Mouse (Mus musculus) CH12.LX (cell line): ENCODE results near the gene Zfp239. TPM values are rescaled to one million over a fixed set of nuclear protein-coding genes. Genes with fewer than 3 reads are reported as not detected.

Experiments
- DNase-seq: peaks from one replicate; pipeline ENCODE4 v3.0.0-alpha.2; 2013; ENCODE audit errors: extremely low read depth
- H3K27ac ChIP-seq: 2 replicates; pipeline ENCODE4 v1.5.1; 2012; ENCODE audit warnings: low read depth, mild to moderate bottlenecking, control low read depth, moderate library complexity; ENCODE audit not compliant: insufficient read depth
- H3K27me3 ChIP-seq: replicated peaks from 2 replicates; pipeline ENCODE3; 2012; ENCODE audit warnings: inconsistent platforms
- H3K36me3 ChIP-seq, 2 experiments: replicated peaks in 1 of 2; 2 replicates each; pipeline versions ENCODE3 to v1.6.1; 2012; ENCODE audit warnings: inconsistent platforms in 1 of 2, low read length in 1 of 2, mild to moderate bottlenecking in 1 of 2, mixed read lengths in 1 of 2, moderate library complexity in 1 of 2; ENCODE audit not compliant: control insufficient read depth in 1 of 2, insufficient read depth in 1 of 2
- H3K4me1 ChIP-seq, 2 experiments: 2 replicates each; pipeline ENCODE4 v1.6.1; 2012; ENCODE audit warnings: inconsistent platforms in 1 of 2, moderate library complexity in 1 of 2; ENCODE audit not compliant: insufficient read depth in 2 of 2, control insufficient read depth in 1 of 2
- H3K4me2 ChIP-seq: 2 replicates; pipeline ENCODE4 v1.6.1; 2012; ENCODE audit warnings: low read depth, mild to moderate bottlenecking, control low read depth; ENCODE audit not compliant: poor library complexity, insufficient read depth, severe bottlenecking
- H3K4me3 ChIP-seq, 3 experiments: fragments of 150-350 bp in 1 of 3; sonication (generic) in 1 of 3; replicated peaks in 1 of 3; 2 replicates each; pipeline versions ENCODE3 to v1.5.1; 2011 to 2012; ENCODE audit warnings: low read depth in 2 of 3, low read length in 2 of 3, mild to moderate bottlenecking in 2 of 3, moderate library complexity in 2 of 3, control low read depth in 1 of 3, improper control_type of control experiment in 1 of 3, inconsistent platforms in 1 of 3, mixed read lengths in 1 of 3; ENCODE audit not compliant: poor library complexity in 1 of 3
- H3K79me2 ChIP-seq: replicated peaks from 2 replicates; pipeline ENCODE4 v1.6.1; 2012; ENCODE audit warnings: mild to moderate bottlenecking, moderate library complexity; ENCODE audit not compliant: control insufficient read depth, poor library complexity, insufficient read depth, severe bottlenecking; ENCODE audit errors: extremely low read depth
- H3K9ac ChIP-seq: 2 replicates; pipeline ENCODE4 v1.6.1; 2012; ENCODE audit warnings: low read depth, mild to moderate bottlenecking, control low read depth, moderate library complexity; ENCODE audit not compliant: insufficient read depth
- H3K9me3 ChIP-seq: replicated peaks from 2 replicates; pipeline ENCODE3; 2012; ENCODE audit warnings: low read length, inconsistent platforms, mixed read lengths
- CHD2 ChIP-seq: IDR thresholded peaks from 2 replicates; pipeline ENCODE4 v1.6.1; 2011; ENCODE audit warnings: low read length, improper control_type of control experiment
- EP300 ChIP-seq: IDR thresholded peaks from 2 replicates; pipeline ENCODE4 v1.6.1; 2011; ENCODE audit warnings: low read length, improper control_type of control experiment
- IRF4 ChIP-seq: IDR thresholded peaks from 2 replicates; pipeline ENCODE4 v1.6.1; 2014; ENCODE audit warnings: low read depth, mild to moderate bottlenecking, inconsistent platforms, low read length, improper control_type of control experiment
- JUND ChIP-seq: conservative IDR thresholded peaks from 2 replicates; pipeline ENCODE4 v1.6.1; 2011; ENCODE audit warnings: low read depth, low read length, improper control_type of control experiment
- MAX ChIP-seq: IDR thresholded peaks from 2 replicates; pipeline ENCODE4 v1.6.1; 2011; ENCODE audit warnings: low read length, improper control_type of control experiment
- MXI1 ChIP-seq: IDR thresholded peaks from 2 replicates; pipeline ENCODE4 v1.6.1; 2011; ENCODE audit warnings: mild to moderate bottlenecking, low read depth, low read length, improper control_type of control experiment
- POLR2A ChIP-seq: IDR thresholded peaks from 2 replicates; pipeline ENCODE4 v1.6.1; 2011; ENCODE audit warnings: low read depth, mild to moderate bottlenecking, improper control_type of control experiment, low read length
- RCOR1 ChIP-seq: conservative IDR thresholded peaks from 2 replicates; pipeline ENCODE4 v1.6.1; 2012; ENCODE audit warnings: low read depth, mild to moderate bottlenecking, inconsistent platforms, low read length, improper control_type of control experiment
- TCF12 ChIP-seq: IDR thresholded peaks from 2 replicates; pipeline ENCODE4 v1.6.1; 2014; ENCODE audit warnings: low read depth, mild to moderate bottlenecking, inconsistent platforms, low read length, improper control_type of control experiment
- USF1 ChIP-seq: IDR thresholded peaks from 2 replicates; pipeline ENCODE4 v1.6.1; 2014; ENCODE audit warnings: low read depth, mild to moderate bottlenecking, inconsistent platforms, low read length, improper control_type of control experiment
- USF2 ChIP-seq: conservative IDR thresholded peaks from 2 replicates; pipeline ENCODE4 v1.6.1; 2011; ENCODE audit warnings: low read depth, low read length, improper control_type of control experiment
- ZKSCAN1 ChIP-seq: IDR thresholded peaks from 2 replicates; pipeline ENCODE4 v1.6.1; 2012; ENCODE audit warnings: low read depth, inconsistent platforms, low read length, improper control_type of control experiment, borderline replicate concordance
- ZNF384 ChIP-seq: IDR thresholded peaks from 2 replicates; pipeline ENCODE4 v1.6.1; 2012; ENCODE audit warnings: low read depth, low read length, improper control_type of control experiment, inconsistent platforms
- dilution Hi-C: fragments of 300-500 bp; cut with MboI; formaldehyde crosslinking; loops from 2 replicates; pipeline ENCODE4 v1.14.3; 2020; ENCODE audit warnings: low sequenced_read_pairs; ENCODE audit not compliant: extremely low pct_unique_long_range_greater_than_20kb, extremely low pct_ligation_motif_present
- in situ Hi-C: fragments of 300-500 bp; cut with MboI; formaldehyde crosslinking; loops from 3 replicates; pipeline ENCODE4 v1.14.3; 2019; ENCODE audit warnings: low sequenced_read_pairs, low pct_ligation_motif_present, low pct_unique_long_range_greater_than_20kb, mixed read lengths
- polyA plus RNA-seq: library from polyadenylated mRNA; unstranded; fragments of >175 nt; gene quantifications from 2 replicates; pipeline ENCODE4 v1.2.1, GENCODE M21; 2012; ENCODE audit warnings: low read depth; ENCODE audit not compliant: insufficient read length
- total RNA-seq, 2 experiments: library from RNA; depleted of rRNA; stranded (reverse); fragments of 300-350 nt in 1 of 2; fragments of >200 nt in 1 of 2; gene quantifications; 2 replicates each; pipeline ENCODE4 v1.2.3; 2012 to 2014

Gene Zfp239
- total and polyA plus RNA-seq, 3 experiments, result 13.1 to 19.6 (median 16.6) TPM

GRCm38 (mm10) chr6:117890257-117890656 is 28.4 kb downstream of the Zfp239 start:
- dilution Hi-C loops, result no loop called here
- DNase-seq, result peak; percentile 65
- Histone ChIP-seq H3K27me3 (no peaks in the 10 kb centered on the region), H3K27ac (no peak overlapping the region), H3K9ac (no peak overlapping the region), H3K4me3 (no peak overlapping the region), H3K9me3 (no peaks in the 10 kb centered on the region), H3K4me1 (peaks cover 0 to 30% of the 10 kb centered on the region in 2 experiments; a peak in 3 of 4 replicates), H3K4me2 (no peak overlapping the region), H3K36me3 (no peaks in the 10 kb centered on the region), H3K79me2 (no peaks in the 10 kb centered on the region)
- in situ Hi-C loops, result no loop called here
- no peak for TF ChIP-seq CHD2
- TF ChIP-seq RCOR1, result no peak
- TF ChIP-seq EP300, result 0 out of 2 replicates have a peak, but pooled peaks have one; percentile 0
- peak; percentile 55; the same call in 1 of the 2 replicates for TF ChIP-seq MAX
- TF ChIP-seq ZNF384, result peak; percentile 91
- no peak for TF ChIP-seq TCF12
- TF ChIP-seq MXI1, result no peak
- TF ChIP-seq ZKSCAN1, result no peak

- H3K4me1 ChIP-seq, result peaks cover 0 to 30% of the 10 kb centered on the region in 2 experiments; a peak in 3 of 4 replicates
- dilution Hi-C loops, result no loop called here
Measured at GRCm38 (mm10) chr6:117891369-117892160, 29.7 kb downstream of the Zfp239 start.

GRCm38 (mm10) chr6:117892386-117892785 is 30.5 kb downstream of the Zfp239 start:
- no peak overlapping the region for H3K9ac ChIP-seq
- no peak overlapping the region for H3K4me2 ChIP-seq
- H3K9me3 ChIP-seq, result no peaks in the 10 kb centered on the region
- H3K27ac ChIP-seq, result no peak overlapping the region
- no peaks in the 10 kb centered on the region for H3K27me3 ChIP-seq
- DNase-seq, result no peak
- TF ChIP-seq TCF12 (no peak), USF1 (no peak), JUND (no peak)
- no peak overlapping the region for H3K4me3 ChIP-seq
- dilution Hi-C loops, result no loop called here
- no peaks in the 10 kb centered on the region for H3K36me3 ChIP-seq
- H3K4me1 ChIP-seq, result peaks cover 0 to 30% of the 10 kb centered on the region in 2 experiments; a peak in 3 of 4 replicates
- H3K79me2 ChIP-seq, result no peaks in the 10 kb centered on the region
- in situ Hi-C loops, result no loop called here

More at GRCm38 (mm10) chr6:117891369-117892160, 29.7 kb downstream of the Zfp239 start:
- Histone ChIP-seq H3K4me3 (no peak overlapping the region), H3K9ac (no peak overlapping the region), H3K27ac (no peak overlapping the region), H3K9me3 (no peaks in the 10 kb centered on the region), H3K4me2 (no peak overlapping the region), H3K36me3 (no peaks in the 10 kb centered on the region), H3K27me3 (no peaks in the 10 kb centered on the region), H3K79me2 (no peaks in the 10 kb centered on the region)
- no peak for DNase-seq
- TF ChIP-seq IRF4 (no peak), POLR2A (no peak), JUND (no peak), EP300 (no peak), USF2 (no peak)
- in situ Hi-C loops, result no loop called here
